Mouse (Mus musculus) embryonic facial prominence, embryonic 13.5 days (tissue): ENCODE measurements at regions not wholly inside any gene's neighbourhood (a gene's known extent, or its start where the extent isn't known, plus 50 kb on each side); places are given as distances from the start of the nearest gene placed in this dataset.

Source experiments
- ATAC-seq: fragments of 200-750 bp; cut with Nextera tagmentation; 2 replicates; pipeline ENCODE4 v1.8.0; 2017; ENCODE audit warnings: low read depth; ENCODE audit not compliant: insufficient number of reproducible peaks, insufficient read depth, low FRiP score, low TSS enrichment
- H3K27ac ChIP-seq: fragments of 300-500 bp; sonication (generic); 2 replicates; pipeline ENCODE4 v1.5.1; 2015; ENCODE audit warnings: moderate library complexity, mild to moderate bottlenecking, inconsistent platforms
- H3K27me3 ChIP-seq: fragments of 300-500 bp; sonication (generic); 2 replicates; pipeline ENCODE4 v1.6.1; 2015; ENCODE audit warnings: mild to moderate bottlenecking, inconsistent platforms
- H3K36me3 ChIP-seq: fragments of 300-500 bp; sonication (generic); 2 replicates; pipeline ENCODE4 v1.6.1; 2015; ENCODE audit warnings: mild to moderate bottlenecking, inconsistent platforms
- H3K4me1 ChIP-seq: fragments of 300-500 bp; sonication (generic); 2 replicates; pipeline ENCODE4 v1.6.1; 2015; ENCODE audit warnings: inconsistent platforms
- H3K4me2 ChIP-seq: fragments of 300-500 bp; sonication (generic); 2 replicates; pipeline ENCODE4 v1.6.1; 2015; ENCODE audit warnings: moderate library complexity, mild to moderate bottlenecking, inconsistent platforms
- H3K4me3 ChIP-seq: fragments of 300-500 bp; sonication (generic); 2 replicates; pipeline ENCODE4 v1.5.1; 2015; ENCODE audit warnings: mild to moderate bottlenecking, inconsistent platforms
- H3K9ac ChIP-seq: fragments of 300-500 bp; sonication (generic); 2 replicates; pipeline ENCODE4 v1.6.1; 2015; ENCODE audit warnings: mild to moderate bottlenecking, inconsistent platforms
- H3K9me3 ChIP-seq: fragments of 300-500 bp; sonication (generic); 2 replicates; pipeline ENCODE4 v1.6.1; 2016; ENCODE audit warnings: inconsistent platforms
- WGBS: fragments of 180-500 bp; shearing (Covaris S2); methylation state at CpG from one replicate; pipeline ENCODE4 v1.1.7; 2015; ENCODE audit warnings: mixed read lengths; 5-methylcytosine and 5-hydroxymethylcytosine counted together

DNA sequence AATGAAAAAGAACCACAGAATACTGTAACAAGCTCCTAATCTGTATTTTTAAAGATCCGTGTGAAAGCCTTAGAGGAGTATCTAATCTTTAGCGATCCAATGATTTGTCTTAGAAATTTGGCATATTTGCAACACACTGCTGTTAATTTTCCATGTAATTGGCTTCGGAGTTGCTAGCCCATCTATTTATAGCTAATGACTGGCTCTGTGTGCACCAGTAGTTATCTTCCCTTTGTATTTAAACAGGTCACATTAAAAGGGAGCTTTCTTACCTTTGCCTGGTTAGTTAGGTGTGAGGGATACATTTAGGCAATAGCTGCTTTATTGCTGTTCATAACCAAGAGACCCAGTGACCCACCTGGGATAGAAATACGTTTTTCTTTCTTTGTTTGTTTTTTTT is 256.3 kb upstream of the Mme start:
- no peak for ATAC-seq
- Histone ChIP-seq H3K27me3 (no peaks in the 10 kb centered on the region), H3K4me1 (no peaks in the 10 kb centered on the region), H3K9ac (no peak overlapping the region), H3K4me2 (no peak overlapping the region), H3K27ac (no peak overlapping the region), H3K9me3 (no peaks in the 10 kb centered on the region), H3K36me3 (no peaks in the 10 kb centered on the region), H3K4me3 (no peak overlapping the region)
- 69% methylated on average over 4 of the region's 4 CpGs for WGBS

DNA sequence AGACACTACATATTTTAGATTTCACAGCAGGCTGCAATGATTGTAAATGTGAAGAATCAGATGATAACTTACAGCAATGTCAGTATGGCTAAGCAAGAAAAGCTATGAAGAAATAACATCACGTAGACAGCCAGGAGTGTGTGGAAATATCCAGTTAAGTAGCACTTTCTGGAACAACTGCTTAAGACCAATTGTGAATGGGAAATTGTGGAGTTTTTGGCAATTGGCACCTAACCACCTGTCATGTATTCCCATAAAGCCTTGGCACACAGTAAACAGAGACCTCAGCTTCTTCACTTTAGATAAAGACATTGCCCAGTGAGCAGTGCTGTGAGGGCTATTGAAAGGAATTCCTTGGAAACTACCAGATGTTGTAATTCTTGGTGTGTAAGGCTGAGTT is 264.4 kb upstream of the Mme start:
- H3K27me3 ChIP-seq, result no peaks in the 10 kb centered on the region
- no peaks in the 10 kb centered on the region for H3K36me3 ChIP-seq
- ATAC-seq, result no peak
- H3K27ac ChIP-seq, result no peak overlapping the region
- H3K9me3 ChIP-seq, result no peaks in the 10 kb centered on the region
- no peaks in the 10 kb centered on the region for H3K4me1 ChIP-seq
- 95% methylated on average over 1 of the region's 1 CpGs for WGBS
- no peak overlapping the region for H3K9ac ChIP-seq
- no peak overlapping the region for H3K4me3 ChIP-seq
- no peak overlapping the region for H3K4me2 ChIP-seq

DNA sequence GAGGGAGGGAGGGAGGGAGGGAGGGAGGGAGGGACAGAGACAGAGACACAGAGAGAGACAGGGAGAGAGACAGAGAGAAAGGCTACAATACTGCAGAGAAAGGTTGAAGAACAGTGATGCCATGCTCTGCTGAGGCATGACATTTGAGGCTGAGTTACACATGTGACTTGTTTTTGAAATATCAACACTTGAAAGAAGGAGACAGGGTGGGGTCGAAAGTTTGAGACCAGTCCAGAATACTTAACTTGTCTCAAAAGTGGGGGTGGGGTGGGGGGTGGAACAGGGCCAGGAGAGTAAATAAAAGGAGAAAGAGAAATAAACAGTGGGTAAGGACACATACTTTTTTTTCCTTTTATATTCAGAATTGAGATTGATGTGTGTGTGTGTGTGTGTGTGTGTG is 278.1 kb upstream of the Mme start:
- H3K27ac ChIP-seq, result no peak overlapping the region
- no peaks in the 10 kb centered on the region for H3K9me3 ChIP-seq
- no peak overlapping the region for H3K4me2 ChIP-seq
- ATAC-seq, result no peak
- no peaks in the 10 kb centered on the region for H3K36me3 ChIP-seq
- H3K9ac ChIP-seq, result no peak overlapping the region
- H3K4me3 ChIP-seq, result no peak overlapping the region
- H3K4me1 ChIP-seq, result no peaks in the 10 kb centered on the region
- H3K27me3 ChIP-seq, result no peaks in the 10 kb centered on the region
- 38% methylated on average over 1 of the region's 1 CpGs for WGBS

DNA sequence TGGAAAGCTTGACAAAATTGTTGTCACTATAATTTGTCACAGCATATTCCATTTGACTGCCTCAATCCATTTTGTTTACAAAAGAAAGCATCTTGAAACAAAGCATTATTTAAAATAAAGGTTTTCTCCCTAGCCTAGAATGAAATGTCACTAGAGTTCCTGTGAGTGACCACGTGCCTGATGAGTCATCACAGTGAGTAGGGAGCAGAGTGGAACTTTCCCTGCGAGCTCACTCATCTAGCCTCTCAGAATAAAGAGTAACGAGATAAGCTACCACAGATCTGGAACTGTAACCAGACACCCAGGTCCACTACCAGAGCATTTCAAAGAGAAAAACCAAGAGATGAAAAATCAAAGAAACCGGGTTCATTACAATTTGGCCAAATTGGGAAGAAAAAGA is 278.7 kb upstream of the Mme start:
- 30% methylated on average over 4 of the region's 4 CpGs for WGBS
- H3K4me1 ChIP-seq, result no peaks in the 10 kb centered on the region
- H3K27ac ChIP-seq, result no peak overlapping the region
- ATAC-seq, result no peak
- no peaks in the 10 kb centered on the region for H3K27me3 ChIP-seq
- no peaks in the 10 kb centered on the region for H3K9me3 ChIP-seq
- no peak overlapping the region for H3K9ac ChIP-seq
- no peak overlapping the region for H3K4me3 ChIP-seq
- H3K4me2 ChIP-seq, result no peak overlapping the region
- H3K36me3 ChIP-seq, result no peaks in the 10 kb centered on the region

DNA sequence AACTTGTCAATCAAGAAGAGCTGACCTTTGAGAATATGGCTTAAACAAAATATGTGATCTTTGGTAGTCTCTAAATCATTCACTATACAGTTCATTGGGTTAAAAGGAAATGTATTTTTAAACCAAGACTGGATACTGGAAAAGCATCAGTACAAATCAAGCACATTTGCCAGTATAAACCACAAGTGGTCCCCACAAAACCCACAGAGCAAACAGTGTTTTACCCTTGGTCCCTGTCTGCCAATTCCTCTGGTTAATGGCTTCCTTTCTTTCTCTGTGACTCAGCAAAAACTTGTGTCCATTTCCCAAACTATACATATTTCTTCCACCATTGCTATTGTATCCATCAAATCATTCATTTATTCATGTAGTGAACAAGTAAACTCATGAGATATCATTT is 296.0 kb upstream of the Mme start:
- Histone ChIP-seq H3K4me2 (no peak overlapping the region), H3K27me3 (no peaks in the 10 kb centered on the region), H3K9me3 (no peaks in the 10 kb centered on the region), H3K4me1 (no peaks in the 10 kb centered on the region), H3K27ac (no peak overlapping the region), H3K9ac (no peak overlapping the region), H3K36me3 (no peaks in the 10 kb centered on the region), H3K4me3 (no peak overlapping the region)
- no peak for ATAC-seq

DNA sequence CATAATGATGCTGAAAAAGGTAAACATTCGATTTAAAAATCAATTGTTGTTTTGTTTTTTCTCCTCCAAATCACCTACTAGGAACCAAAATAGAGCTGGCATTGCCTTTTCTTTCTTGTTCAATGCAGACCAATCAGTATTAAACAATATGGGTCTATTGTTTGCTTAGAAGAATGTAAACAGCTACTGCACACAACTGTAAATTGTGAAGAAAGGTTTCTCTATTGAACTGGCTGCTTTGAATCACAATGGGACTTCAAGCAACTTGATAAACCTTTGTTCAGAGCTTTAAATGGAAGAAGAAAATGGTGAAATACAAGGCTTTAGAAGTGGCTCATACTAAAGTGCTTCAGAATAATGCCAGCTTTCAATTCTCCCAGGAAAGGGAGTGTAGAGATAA is 302.7 kb upstream of the Mme start:
- Histone ChIP-seq H3K9me3 (no peaks in the 10 kb centered on the region), H3K4me1 (no peaks in the 10 kb centered on the region), H3K27ac (no peak overlapping the region), H3K4me3 (no peak overlapping the region), H3K9ac (no peak overlapping the region), H3K27me3 (no peaks in the 10 kb centered on the region), H3K36me3 (no peaks in the 10 kb centered on the region), H3K4me2 (no peak overlapping the region)
- no peak for ATAC-seq
- WGBS, result 83% methylated on average over 1 of the region's 1 CpGs

DNA sequence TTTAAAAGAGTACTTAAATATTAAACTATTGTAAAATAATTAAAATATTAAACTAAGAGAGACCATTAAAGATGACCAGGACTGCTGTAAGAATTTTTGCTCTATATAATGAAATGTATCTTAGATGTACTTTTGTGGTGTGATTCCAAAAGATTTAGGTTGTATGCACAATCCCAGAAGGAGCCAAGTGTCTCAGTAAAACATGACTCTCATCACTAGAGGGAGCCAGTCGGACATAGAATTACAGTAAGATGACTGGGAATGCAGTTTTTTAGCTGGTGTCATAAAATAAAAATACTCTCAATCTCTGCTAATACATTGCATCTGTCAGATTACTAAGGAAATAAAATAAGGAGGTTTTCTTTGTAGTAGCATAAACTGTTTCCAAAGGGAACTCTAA is 316.9 kb upstream of the Mme start:
- H3K4me1 ChIP-seq, result no peaks in the 10 kb centered on the region
- H3K4me3 ChIP-seq, result no peak overlapping the region
- no peaks in the 10 kb centered on the region for H3K27me3 ChIP-seq
- H3K36me3 ChIP-seq, result no peaks in the 10 kb centered on the region
- H3K4me2 ChIP-seq, result no peak overlapping the region
- no peak for ATAC-seq
- 0% methylated on average over 1 of the region's 1 CpGs for WGBS
- no peaks in the 10 kb centered on the region for H3K9me3 ChIP-seq
- no peak overlapping the region for H3K27ac ChIP-seq
- no peak overlapping the region for H3K9ac ChIP-seq

DNA sequence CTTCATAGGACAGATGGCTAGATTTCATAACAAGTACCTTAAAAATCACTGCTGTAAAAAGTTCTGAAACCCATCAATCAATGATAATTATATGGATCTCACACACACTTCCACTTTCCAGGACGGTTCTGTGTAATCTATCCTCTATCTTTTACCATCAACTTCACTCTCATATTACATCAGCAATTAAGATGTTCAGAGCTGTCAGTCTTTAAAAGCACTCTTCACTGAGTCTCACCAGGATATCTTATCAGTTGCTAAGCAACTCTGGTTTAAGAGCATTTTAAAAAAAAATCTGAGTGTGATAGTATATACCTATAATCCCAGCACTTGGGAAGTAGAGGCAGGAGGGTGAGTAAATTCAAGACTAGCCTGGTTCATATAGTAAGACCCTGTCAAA is 312.0 kb upstream of the Gpr149 start:
- H3K4me2 ChIP-seq, result no peak overlapping the region
- H3K36me3 ChIP-seq, result no peaks in the 10 kb centered on the region
- 24% methylated on average over 1 of the region's 1 CpGs for WGBS
- H3K4me3 ChIP-seq, result no peak overlapping the region
- no peaks in the 10 kb centered on the region for H3K27me3 ChIP-seq
- H3K27ac ChIP-seq, result no peak overlapping the region
- H3K9ac ChIP-seq, result no peak overlapping the region
- H3K4me1 ChIP-seq, result no peaks in the 10 kb centered on the region
- ATAC-seq, result no peak
- no peaks in the 10 kb centered on the region for H3K9me3 ChIP-seq

DNA sequence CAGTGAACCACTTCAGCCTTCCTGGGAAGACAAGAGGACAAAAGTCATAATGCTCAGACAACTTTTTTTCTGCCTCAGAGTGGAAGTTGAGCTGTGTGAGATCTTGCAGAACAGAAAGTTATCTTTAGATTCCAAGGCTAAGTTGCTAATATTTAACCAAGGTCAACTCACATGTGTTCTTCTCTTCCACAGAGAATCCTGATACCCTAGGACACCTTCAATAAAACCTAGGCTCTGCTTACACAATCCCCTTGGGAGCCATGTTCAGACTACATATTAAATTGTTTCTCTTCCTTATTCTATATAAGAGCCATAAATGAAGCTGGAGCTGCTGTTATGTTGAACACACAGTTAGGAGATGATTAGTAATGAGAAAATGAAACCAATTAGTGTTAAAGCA is 280.2 kb upstream of the Gpr149 start:
- Histone ChIP-seq H3K27me3 (no peaks in the 10 kb centered on the region), H3K4me1 (no peaks in the 10 kb centered on the region), H3K9ac (no peak overlapping the region), H3K27ac (no peak overlapping the region), H3K36me3 (no peaks in the 10 kb centered on the region), H3K4me3 (no peak overlapping the region), H3K9me3 (no peaks in the 10 kb centered on the region), H3K4me2 (no peak overlapping the region)
- no peak for ATAC-seq

DNA sequence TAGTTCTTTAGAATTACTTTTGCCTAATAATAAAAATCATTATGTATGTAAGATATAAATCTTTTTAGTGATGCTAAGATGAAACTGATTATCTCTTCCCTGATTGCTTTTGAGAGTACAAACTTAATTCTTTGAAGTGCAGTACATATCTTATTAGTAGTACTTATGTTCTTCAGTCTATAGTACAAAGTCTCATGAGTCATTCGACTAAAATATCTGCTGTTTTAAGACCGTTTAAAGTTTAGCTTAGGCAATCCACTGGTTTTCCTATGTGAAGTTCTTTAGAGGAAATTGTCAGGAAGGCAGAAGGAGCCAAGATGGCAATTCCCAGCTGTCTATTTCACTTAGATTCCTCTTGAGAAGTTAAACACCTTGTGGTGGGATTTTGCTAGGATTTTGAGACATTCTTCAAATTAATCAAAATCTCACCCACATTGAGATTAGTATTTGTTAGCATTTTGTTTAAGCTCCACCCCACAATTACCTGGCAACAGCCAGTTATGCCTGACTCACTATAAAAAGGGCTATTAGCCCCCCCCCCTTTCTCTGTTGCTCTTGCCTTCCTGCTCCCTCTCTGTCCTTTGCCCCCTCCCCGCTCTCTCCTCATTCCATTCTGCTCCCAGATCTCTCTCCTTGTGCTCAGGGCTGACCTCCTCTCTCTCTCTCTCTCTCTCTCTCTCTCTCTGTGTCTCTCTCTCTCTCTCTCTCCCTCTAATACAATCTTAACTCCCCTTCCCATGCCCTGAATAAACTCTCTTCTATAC is 277.6 kb upstream of the Gpr149 start:
- Histone ChIP-seq H3K27ac (no peak overlapping the region), H3K4me3 (no peak overlapping the region), H3K4me1 (no peaks in the 10 kb centered on the region), H3K4me2 (no peak overlapping the region), H3K36me3 (no peaks in the 10 kb centered on the region), H3K27me3 (no peaks in the 10 kb centered on the region), H3K9ac (no peak overlapping the region), H3K9me3 (no peaks in the 10 kb centered on the region)
- no peak for ATAC-seq
- 80% methylated on average over 3 of the region's 3 CpGs for WGBS

DNA sequence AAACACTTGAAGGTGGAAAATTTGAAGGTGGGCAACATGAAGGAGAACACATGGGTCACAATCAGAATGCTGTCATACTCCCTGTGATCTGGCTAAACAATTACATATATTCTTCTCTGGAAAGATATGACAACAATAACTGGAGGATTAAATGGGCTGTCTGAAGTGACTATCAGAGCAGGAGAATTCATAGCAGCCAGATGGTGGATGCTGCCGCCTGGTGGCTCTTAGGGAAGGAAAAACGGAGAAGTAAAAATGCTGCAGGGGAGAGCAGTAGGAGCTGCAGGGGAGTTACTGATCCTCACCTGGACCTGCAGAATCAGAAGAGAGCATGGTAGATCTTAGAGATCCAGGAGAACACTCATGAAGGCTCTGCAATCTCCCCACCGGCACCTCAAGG is 255.8 kb upstream of the Gpr149 start:
- Histone ChIP-seq H3K4me3 (no peak overlapping the region), H3K9ac (no peak overlapping the region), H3K4me2 (no peak overlapping the region), H3K27me3 (no peaks in the 10 kb centered on the region), H3K4me1 (no peaks in the 10 kb centered on the region), H3K9me3 (no peaks in the 10 kb centered on the region), H3K27ac (no peak overlapping the region), H3K36me3 (no peaks in the 10 kb centered on the region)
- WGBS, result 17% methylated on average over 3 of the region's 3 CpGs
- no peak for ATAC-seq

DNA sequence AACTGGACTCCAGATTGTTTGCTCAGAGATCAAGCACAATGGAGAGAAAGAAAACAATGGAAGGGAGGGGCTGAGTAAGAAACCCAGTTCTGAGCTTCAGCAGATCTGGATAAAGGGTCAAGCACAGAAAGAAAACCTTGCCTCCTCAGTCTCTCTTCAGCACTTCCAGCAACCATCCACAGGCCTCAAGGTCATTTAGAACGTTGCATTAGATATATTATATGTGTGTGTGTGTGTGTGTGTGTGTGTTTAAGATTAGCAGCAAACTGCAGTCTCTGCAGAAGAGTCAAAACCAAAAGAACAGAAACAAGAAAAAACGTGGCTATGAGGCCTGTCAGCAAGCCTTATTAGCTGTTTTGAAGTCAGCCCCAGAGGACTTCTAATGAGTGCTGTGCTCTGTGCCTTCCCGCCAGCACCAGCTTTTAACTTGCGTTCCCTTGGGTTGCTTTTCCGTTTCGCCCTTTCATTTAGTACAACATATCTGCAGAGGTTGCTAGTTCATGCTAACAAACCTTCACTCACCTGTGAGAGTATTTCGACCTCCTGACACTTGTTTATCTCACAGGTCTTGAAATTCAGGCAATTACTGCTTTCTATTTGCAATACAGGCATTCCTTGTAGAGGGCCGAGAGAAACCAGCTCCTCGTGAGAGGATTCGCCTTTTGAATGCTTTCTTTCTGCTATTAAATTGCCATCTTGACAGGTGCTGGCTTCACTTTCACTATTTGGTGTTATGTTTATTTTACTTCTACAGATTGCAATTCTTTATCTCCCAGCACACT is 230.9 kb upstream of the Gpr149 start:
- ATAC-seq, result no peak
- Histone ChIP-seq H3K4me1 (no peaks in the 10 kb centered on the region), H3K36me3 (no peaks in the 10 kb centered on the region), H3K9me3 (no peaks in the 10 kb centered on the region), H3K4me3 (no peak overlapping the region), H3K9ac (no peak overlapping the region), H3K4me2 (no peak overlapping the region), H3K27ac (no peak overlapping the region), H3K27me3 (no peaks in the 10 kb centered on the region)
- WGBS, result 67% methylated on average over 10 of the region's 10 CpGs
